In genomic region chr6:6149329-6149728, GRCm38 (mm10) we compare ENCODE assay signal across 19 mouse cellular contexts.
DNase-seq lines count a peak whose midpoint lies in the region; ATAC-seq and TF ChIP-seq lines count a peak whose summit lies in the region.
"Had no signal": no experiment of that assay in that cellular context is flagged by ENCODE, and none has a peak within 500 bp of the region (broad histone marks: within the 10 kb centered on the region; RNA-seq: fewer than 3 reads in every experiment).

No protein-coding gene starts in this region.

- H3K79me2 ChIP-seq in MEL (ENCODE audit: control insufficient read depth, insufficient read depth, low read length, poor library complexity): no peaks in the 10 kb centered on the region

- 0 out of 2 replicates have a peak, but pooled peaks cover 11% of the 10 kb centered on the region for H3K36me3 ChIP-seq in heart, postnatal 0 days (replicated peaks; ENCODE audit: control insufficient read depth, insufficient read depth, low read length)
- H3K36me3 ChIP-seq in MEL (ENCODE audit: control insufficient read depth in 1 of 2, insufficient read depth in 2 of 2, low read length in 2 of 2): no peaks in the 10 kb centered on the region
- no peaks in the 10 kb centered on the region for H3K36me3 ChIP-seq in intestine, embryonic 16.5 days (ENCODE audit: control insufficient read depth, insufficient read depth, low read length)

- no peak overlapping the region for H3K4me3 ChIP-seq in heart, postnatal 0 days (ENCODE audit: low read depth, low read length)
- no peak overlapping the region for H3K4me3 ChIP-seq in MEL (ENCODE audit: control insufficient read depth in 1 of 2, insufficient read depth in 1 of 2, low read depth in 2 of 2, low read length in 2 of 2)
- no peak overlapping the region for H3K4me3 ChIP-seq in intestine, embryonic 16.5 days (ENCODE audit: low read length)
- H3K4me3 ChIP-seq: gastrocnemius, adult 2 months; heart, embryonic 12.5 days; hindbrain, embryonic 12.5 days; limb, embryonic 12.5 days; liver, embryonic 15.5 days had no signal

- TF ChIP-seq RAD21 in MEL (IDR thresholded peaks at IDR 0.05; ENCODE audit: low read depth, low read length): no peak

- 78% methylated on average over 3 of the region's 3 CpGs for WGBS in heart, postnatal 0 days
- WGBS in intestine, embryonic 16.5 days: 75% methylated on average over 3 of the region's 3 CpGs

- no peak overlapping the region for H3K4me2 ChIP-seq in heart, postnatal 0 days (ENCODE audit: low read depth, low read length)
- no peak overlapping the region for H3K4me2 ChIP-seq in intestine, embryonic 16.5 days (ENCODE audit: low read depth, low read length)
- H3K4me2 ChIP-seq: heart, embryonic 12.5 days; hindbrain, embryonic 12.5 days; limb, embryonic 12.5 days; liver, embryonic 15.5 days had no signal

- DNase-seq in heart, postnatal 0 days (ENCODE audit: low spot score): no peak
- DNase-seq in heart, postnatal 10 days: no peak
- peak; percentile 25 for DNase-seq in MEL (ENCODE audit: low read depth, low spot score)
- DNase-seq in thymus, postnatal 0 days (ENCODE audit: low spot score): peak; percentile 58
- no peak for DNase-seq in gastrocnemius, adult 8-10 months (ENCODE audit: low spot score in 2 of 2)
- no peak for DNase-seq in ovary, postnatal 14 days (ENCODE audit: low spot score)
- no peak for DNase-seq in adrenal gland, postnatal 25 days
- DNase-seq: adrenal gland, adult 2 months; cerebellum, postnatal 10 days; embryo, embryonic 11 days; gastrocnemius, adult 2 months had no signal

- no peak for TF ChIP-seq EP300 in heart, postnatal 0 days (IDR thresholded peaks at IDR 0.05; ENCODE audit: low read depth)
- TF ChIP-seq EP300 in MEL (IDR thresholded peaks at IDR 0.05; ENCODE audit: low read depth in 1 of 2, low read length in 2 of 2): no peak

- 0 out of 2 replicates have a peak overlapping the region, but pooled peaks have one; percentile 8 for H3K27ac ChIP-seq in heart, postnatal 0 days (ENCODE audit: low read depth)
- H3K27ac ChIP-seq in MEL (ENCODE audit: control insufficient read depth, low read depth, low read length): no peak overlapping the region
- no peak overlapping the region for H3K27ac ChIP-seq in intestine, embryonic 16.5 days (ENCODE audit: low read length)
- H3K27ac ChIP-seq: gastrocnemius, adult 2 months; hindbrain, embryonic 12.5 days; kidney, postnatal 0 days; limb, embryonic 12.5 days; liver, embryonic 15.5 days had no signal

- TF ChIP-seq CTCF in heart, postnatal 0 days (IDR thresholded peaks at IDR 0.05; ENCODE audit: low read depth): no peak
- TF ChIP-seq CTCF in MEL (IDR thresholded peaks at IDR 0.05 in 2 of 3, conservative IDR thresholded peaks at IDR 0.05 in 1 of 3; ENCODE audit: control insufficient read depth in 1 of 3, insufficient read depth in 1 of 3, low read depth in 2 of 3, low read length in 3 of 3, poor library complexity in 1 of 3, severe bottlenecking in 1 of 3): no peak; a peak in 1 of 6 replicates

- no peaks in the 10 kb centered on the region for H3K9me3 ChIP-seq in heart, postnatal 0 days (replicated peaks; ENCODE audit: control insufficient read depth, low read length)
- no peaks in the 10 kb centered on the region for H3K9me3 ChIP-seq in MEL (replicated peaks; ENCODE audit: insufficient read depth, low read length)
- H3K9me3 ChIP-seq in intestine, embryonic 16.5 days (ENCODE audit: control insufficient read depth, low read length): no peaks in the 10 kb centered on the region
- H3K9me3 ChIP-seq: heart, embryonic 12.5 days; hindbrain, embryonic 12.5 days; limb, embryonic 12.5 days; liver, embryonic 15.5 days had no signal

- ATAC-seq in heart, postnatal 0 days (ENCODE audit: insufficient read depth, low read depth): no peak
- ATAC-seq in intestine, embryonic 16.5 days: peak; percentile 53
- ATAC-seq: forebrain, embryonic 16.5 days; inflammation-experienced regulatory T-cells, adult 6 months had no signal

- no peak overlapping the region for H3K9ac ChIP-seq in heart, postnatal 0 days (replicated peaks; ENCODE audit: low read depth, low read length)
- no peak overlapping the region for H3K9ac ChIP-seq in MEL (ENCODE audit: control insufficient read depth, low read depth, low read length, poor library complexity, severe bottlenecking)
- no peak overlapping the region for H3K9ac ChIP-seq in intestine, embryonic 16.5 days (ENCODE audit: low read depth, low read length)
- H3K9ac ChIP-seq: heart, embryonic 12.5 days; hindbrain, embryonic 12.5 days; limb, embryonic 12.5 days; liver, embryonic 15.5 days had no signal

- H3K27me3 ChIP-seq in heart, postnatal 0 days (ENCODE audit: control insufficient read depth, insufficient read depth, low read length): no peaks in the 10 kb centered on the region
- no peaks in the 10 kb centered on the region for H3K27me3 ChIP-seq in MEL (ENCODE audit: control insufficient read depth in 1 of 2, insufficient read depth in 2 of 2, low read length in 2 of 2)
- no peaks in the 10 kb centered on the region for H3K27me3 ChIP-seq in intestine, embryonic 16.5 days (replicated peaks; ENCODE audit: control insufficient read depth, insufficient read depth, low read length)
- H3K27me3 ChIP-seq: heart, embryonic 12.5 days; hindbrain, embryonic 12.5 days; limb, embryonic 12.5 days; liver, embryonic 15.5 days had no signal

- no peak for TF ChIP-seq POLR2A in MEL (IDR thresholded peaks at IDR 0.05; ENCODE audit: control insufficient read depth in 1 of 2, insufficient read depth in 1 of 2, low read depth in 1 of 2, low read length in 2 of 2, poor library complexity in 1 of 2)

- intact Hi-C loops in heart, postnatal 10 days (cut with DNase I): no loop called here

- peaks cover 20% of the 10 kb centered on the region for H3K4me1 ChIP-seq in heart, postnatal 0 days (ENCODE audit: control insufficient read depth, insufficient read depth)
- no peaks in the 10 kb centered on the region for H3K4me1 ChIP-seq in MEL (ENCODE audit: control insufficient read depth in 1 of 2, insufficient read depth in 2 of 2, low read length in 2 of 2)
- 0 out of 2 replicates have a peak, but pooled peaks cover 2% of the 10 kb centered on the region for H3K4me1 ChIP-seq in intestine, embryonic 16.5 days (ENCODE audit: control insufficient read depth, insufficient read depth, low read length)
- H3K4me1 ChIP-seq: hindbrain, embryonic 12.5 days; liver, embryonic 15.5 days had no signal

TF ChIP-seq in MEL, 35 proteins besides CTCF, POLR2A, EP300 and RAD21:
- TF ChIP-seq KAT2A (conservative IDR thresholded peaks at IDR 0.05; ENCODE audit: low read depth, low read length) (no peak), TBP (IDR thresholded peaks at IDR 0.05; ENCODE audit: low read depth, low read length) (no peak), GABPA (IDR thresholded peaks at IDR 0.05; ENCODE audit: low read depth, low read length) (no peak), JUND (IDR thresholded peaks at IDR 0.05; ENCODE audit: low read depth, low read length) (no peak), MXI1 (IDR thresholded peaks at IDR 0.05; ENCODE audit: low read depth, low read length) (no peak), MAX (IDR thresholded peaks at IDR 0.05; ENCODE audit: low read length) (no peak), POLR2AphosphoS5 (IDR thresholded peaks at IDR 0.05; ENCODE audit: borderline replicate concordance, low read depth, low read length) (no peak), ZC3H11A (IDR thresholded peaks at IDR 0.05; ENCODE audit: low read depth, low read length) (no peak), NELFE (IDR thresholded peaks at IDR 0.05; ENCODE audit: low read depth, low read length) (no peak), SMC3 (IDR thresholded peaks at IDR 0.05; ENCODE audit: low read depth, low read length) (no peak), TCF12 (IDR thresholded peaks at IDR 0.05; ENCODE audit: low read depth, low read length) (no peak), UBTF (IDR thresholded peaks at IDR 0.05; ENCODE audit: borderline replicate concordance, insufficient read depth, low read depth, low read length) (no peak), CHD1 (IDR thresholded peaks at IDR 0.05; ENCODE audit: low read depth, low read length) (no peak), HCFC1 (IDR thresholded peaks at IDR 0.05; ENCODE audit: low read depth, low read length) (no peak), ZNF384 (IDR thresholded peaks at IDR 0.05; ENCODE audit: low read depth, low read length) (no peak), USF1 (IDR thresholded peaks at IDR 0.05; ENCODE audit: low read depth, low read length) (no peak)

Comparison
In these comparisons a context has a peak if more than half of its experiments do, and no peak if none do; other contexts are left out.
1. DNase-seq: peak in MEL (single experiment) and thymus, postnatal 0 days (single experiment); none in heart, postnatal 0 days (single experiment), heart, postnatal 10 days (0 of 2), gastrocnemius, adult 8-10 months (0 of 2), ovary, postnatal 14 days (single experiment) and adrenal gland, postnatal 25 days (single experiment).